Mouse (Mus musculus) neural tube, embryonic 13.5 days (tissue): Measurements from ENCODE around the gene Knstrn. TPM values are rescaled to one million over a fixed set of nuclear protein-coding genes. Genes with fewer than 3 reads are reported as not detected.

Experiments
- ATAC-seq: fragments of 200-750 bp; cut with Nextera tagmentation; 2 replicates; pipeline ENCODE4 v1.8.0; 2017; ENCODE audit warnings: low read depth, mild to moderate bottlenecking, moderate TSS enrichment, moderate library complexity
- H3K27ac ChIP-seq: fragments of 300-500 bp; sonication (generic); replicated peaks from 2 replicates; pipeline ENCODE4 v1.5.1; 2015; ENCODE audit warnings: moderate library complexity, mild to moderate bottlenecking, inconsistent platforms
- H3K27me3 ChIP-seq: fragments of 300-500 bp; sonication (generic); 2 replicates; pipeline ENCODE4 v1.6.1; 2015; ENCODE audit warnings: mild to moderate bottlenecking, inconsistent platforms
- H3K36me3 ChIP-seq: fragments of 300-500 bp; sonication (generic); 2 replicates; pipeline ENCODE4 v1.6.1; 2015; ENCODE audit warnings: mild to moderate bottlenecking, inconsistent platforms
- H3K4me1 ChIP-seq: fragments of 300-500 bp; sonication (generic); replicated peaks from 2 replicates; pipeline ENCODE4 v1.6.1; 2015; ENCODE audit warnings: inconsistent platforms
- H3K4me2 ChIP-seq: fragments of 300-500 bp; sonication (generic); 2 replicates; pipeline ENCODE4 v1.6.1; 2015; ENCODE audit warnings: inconsistent platforms, mild to moderate bottlenecking, moderate library complexity
- H3K4me3 ChIP-seq: fragments of 300-500 bp; sonication (generic); 2 replicates; pipeline ENCODE4 v1.5.1; 2015; ENCODE audit warnings: mild to moderate bottlenecking, inconsistent platforms
- H3K9ac ChIP-seq: fragments of 300-500 bp; sonication (generic); 2 replicates; pipeline ENCODE4 v1.6.1; 2015; ENCODE audit warnings: moderate library complexity, mild to moderate bottlenecking, inconsistent platforms
- H3K9me3 ChIP-seq: fragments of 300-500 bp; sonication (generic); 2 replicates; pipeline ENCODE4 v1.6.1; 2016; ENCODE audit warnings: inconsistent platforms
- WGBS: fragments of 180-500 bp; shearing (Covaris S2); methylation state at CpG from one replicate; pipeline ENCODE4 v1.1.7; 2015; 5-methylcytosine and 5-hydroxymethylcytosine counted together
- polyA plus RNA-seq: library from polyadenylated mRNA; unstranded; fragments of >200 nt; fragmentation: Nextera tagmentation; extraction: Ambion mirVana; gene quantifications from 2 replicates; pipeline ENCODE4 v1.2.1, GENCODE M21; 2015

Knstrn gene
- polyA plus RNA-seq, 1 experiment from 2014 or later = 23.8 TPM

DNA sequence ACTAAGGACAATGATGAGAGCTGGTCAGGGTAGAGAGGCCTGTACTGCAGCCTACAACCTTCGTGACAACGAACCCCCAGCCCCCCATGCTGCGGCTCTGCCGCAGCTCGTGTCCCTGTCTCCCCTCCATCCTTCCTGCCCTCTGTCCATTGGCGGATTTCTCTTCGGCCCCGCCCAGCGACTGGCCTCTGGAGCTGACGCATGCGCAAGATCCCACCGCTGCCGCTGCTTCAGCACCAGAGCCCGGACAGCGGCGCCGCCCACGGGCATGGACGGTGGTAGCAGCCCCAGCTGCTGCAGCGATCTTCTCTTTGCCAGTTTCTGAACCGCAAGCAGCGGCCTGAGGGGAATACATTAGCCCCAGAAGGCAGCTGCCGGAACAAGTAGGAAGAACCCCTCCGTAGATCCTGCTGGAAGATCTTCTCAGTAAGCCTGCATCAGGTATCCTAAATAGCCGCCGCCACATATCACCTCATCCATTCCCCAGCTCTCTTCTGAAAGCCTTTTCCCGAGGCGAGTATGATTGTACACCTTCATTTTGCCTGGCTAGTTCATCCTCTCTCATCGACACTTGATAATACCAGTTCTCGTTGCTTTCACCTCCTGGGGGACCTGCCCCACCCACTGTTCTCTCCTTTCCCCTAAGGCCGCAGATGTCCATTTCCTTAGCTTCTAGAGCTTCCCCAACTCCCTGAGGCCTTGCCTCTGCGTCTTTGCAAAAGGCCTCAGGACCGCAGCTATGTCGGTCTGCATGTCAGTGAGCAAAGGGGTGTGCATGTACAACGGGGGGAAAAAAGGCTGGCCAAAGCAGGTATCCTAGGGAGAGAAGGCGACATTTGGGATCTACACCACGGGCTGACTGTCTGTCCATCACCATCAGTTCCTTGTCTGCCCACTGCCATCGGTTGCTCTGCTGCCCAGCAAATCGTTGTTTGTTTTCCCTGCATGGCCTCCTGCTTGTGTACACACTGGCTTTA lies 34.0 kb upstream of the Knstrn start, which contains the start of gene Disp2:
Disp2 (plus strand) TSS at position 216 of the 977 bp plus-strand sequence.
- H3K4me1 ChIP-seq = peaks cover 21% of the 10 kb centered on the region
- peak within 1 kb of the TSS; percentile 47 for H3K4me3 ChIP-seq
- H3K9ac ChIP-seq = peak within 1 kb of the TSS; percentile 76
- peak; percentile 94 for ATAC-seq
- WGBS = 10% methylated on average over 39 of the region's 39 CpGs
- H3K9me3 ChIP-seq = no peaks in the 10 kb centered on the region
- H3K27me3 ChIP-seq = no peaks in the 10 kb centered on the region
- H3K27ac ChIP-seq = peak within 1 kb of the TSS; percentile 89
- peak within 1 kb of the TSS; percentile 61 for H3K4me2 ChIP-seq
- H3K36me3 ChIP-seq = peaks cover 2% of the 10 kb centered on the region; the same call in 1 of the 2 replicates

- peaks cover 5% of the 10 kb centered on the region for H3K27me3 ChIP-seq
- H3K27ac ChIP-seq = no peak overlapping the region
- H3K4me1 ChIP-seq = peaks cover 21% of the 10 kb centered on the region
- ATAC-seq = no peak
- H3K9ac ChIP-seq = peak overlapping the region; percentile 76
- WGBS = 44% methylated on average over 1 of the region's 1 CpGs
- H3K9me3 ChIP-seq = no peaks in the 10 kb centered on the region
- H3K4me3 ChIP-seq = peak overlapping the region; percentile 47; the same call in 1 of the 2 replicates
- peaks cover 11% of the 10 kb centered on the region for H3K36me3 ChIP-seq
- peak overlapping the region; percentile 61 for H3K4me2 ChIP-seq
These were observed 32.7 kb upstream of the Knstrn start for GRCm38 (mm10) chr2:118781115-118781514.

- Histone ChIP-seq H3K4me1 (peaks cover 21% of the 10 kb centered on the region), H3K4me2 (no peak overlapping the region), H3K4me3 (no peak overlapping the region), H3K27ac (no peak overlapping the region), H3K9me3 (no peaks in the 10 kb centered on the region), H3K27me3 (peaks cover 10% of the 10 kb centered on the region), H3K36me3 (peaks cover 23% of the 10 kb centered on the region), H3K9ac (no peak overlapping the region)
- WGBS = 75% methylated on average over 4 of the region's 4 CpGs
- ATAC-seq = no peak
These were observed 31.5 kb upstream of the Knstrn start for GRCm38 (mm10) chr2:118782303-118782702.

DNA sequence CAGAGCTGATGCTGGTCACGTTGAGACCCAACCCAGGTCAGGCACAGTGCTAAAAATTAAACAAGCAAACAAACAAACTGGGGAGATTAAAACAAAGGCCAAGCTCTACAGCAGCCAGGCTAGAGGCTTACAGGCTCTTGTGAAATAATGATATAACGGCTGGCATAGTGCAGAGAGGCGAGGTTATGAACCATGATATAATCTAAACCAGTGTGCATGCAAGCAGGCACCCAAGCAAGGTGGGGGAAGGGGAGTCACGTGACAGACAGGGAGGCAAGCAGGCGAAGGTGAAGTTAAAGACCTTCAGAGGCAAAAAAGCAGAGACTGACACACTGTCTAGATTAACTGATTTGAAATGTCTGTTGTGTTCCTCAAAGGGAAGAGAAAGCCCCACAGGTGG lies 30.7 kb upstream of the Knstrn start:
- H3K4me1 ChIP-seq = peaks cover 21% of the 10 kb centered on the region
- ATAC-seq = no peak
- H3K27me3 ChIP-seq = peaks cover 18% of the 10 kb centered on the region
- no peak overlapping the region for H3K4me3 ChIP-seq
- H3K9me3 ChIP-seq = no peaks in the 10 kb centered on the region
- no peak overlapping the region for H3K27ac ChIP-seq
- no peak overlapping the region for H3K9ac ChIP-seq
- 61% methylated on average over 5 of the region's 5 CpGs for WGBS
- peaks cover 31% of the 10 kb centered on the region for H3K36me3 ChIP-seq
- no peak overlapping the region for H3K4me2 ChIP-seq

DNA sequence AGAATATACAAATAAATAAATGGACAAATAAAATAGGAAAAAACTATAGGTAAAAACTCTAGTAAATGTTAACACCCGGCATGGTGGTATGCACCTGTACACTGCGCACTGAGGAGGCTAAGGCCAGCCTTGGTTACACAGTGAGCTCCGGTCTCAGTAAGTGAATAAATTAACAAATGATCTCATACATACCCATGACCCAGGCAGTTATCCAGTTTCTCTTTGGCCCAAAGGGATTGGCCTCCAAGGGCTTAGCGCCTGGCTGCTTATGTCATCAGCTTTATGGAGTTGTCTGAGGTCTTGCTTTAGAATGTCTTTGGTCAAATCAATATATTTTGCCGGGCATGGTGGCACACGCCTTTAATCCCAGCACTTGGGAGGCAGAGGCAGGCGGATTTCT lies 30.1 kb upstream of the Knstrn start:
- ATAC-seq = no peak
- WGBS = 91% methylated on average over 7 of the region's 7 CpGs
- Histone ChIP-seq H3K36me3 (peaks cover 35% of the 10 kb centered on the region), H3K27ac (no peak overlapping the region), H3K27me3 (peaks cover 22% of the 10 kb centered on the region), H3K9me3 (no peaks in the 10 kb centered on the region), H3K4me1 (peaks cover 21% of the 10 kb centered on the region), H3K9ac (no peak overlapping the region), H3K4me3 (no peak overlapping the region), H3K4me2 (no peak overlapping the region)

GRCm38 (mm10) chr2:118786525-118786924 lies 27.3 kb upstream of the Knstrn start:
- H3K27me3 ChIP-seq = peaks cover 40% of the 10 kb centered on the region
- no peak overlapping the region for H3K9ac ChIP-seq
- no peak for ATAC-seq
- H3K4me3 ChIP-seq = no peak overlapping the region
- peaks cover 12% of the 10 kb centered on the region for H3K4me1 ChIP-seq
- peaks cover 58% of the 10 kb centered on the region for H3K36me3 ChIP-seq
- H3K4me2 ChIP-seq = no peak overlapping the region
- H3K9me3 ChIP-seq = no peaks in the 10 kb centered on the region
- 84% methylated on average over 5 of the region's 5 CpGs for WGBS
- no peak overlapping the region for H3K27ac ChIP-seq

DNA sequence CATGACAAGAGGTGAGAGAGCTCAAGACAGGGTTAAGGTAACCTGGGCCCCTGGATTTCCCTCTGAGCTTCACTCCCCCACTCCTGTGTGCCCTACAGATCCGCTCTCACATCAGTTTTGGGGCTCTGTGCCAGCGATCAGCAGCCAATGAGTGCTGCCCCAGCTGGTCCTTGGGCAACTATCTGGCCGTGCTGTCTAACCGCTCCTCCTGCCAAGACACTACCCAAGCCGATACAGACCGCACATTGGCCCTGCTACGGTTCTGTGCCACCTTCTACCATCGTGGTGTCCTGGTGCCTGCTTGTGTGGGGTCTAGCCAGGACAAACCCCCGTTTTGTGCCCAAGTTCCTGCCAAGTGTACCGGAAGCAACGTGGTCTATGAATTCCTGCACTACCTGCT lies 24.3 kb upstream of the Knstrn start:
- no peak overlapping the region for H3K9ac ChIP-seq
- H3K4me1 ChIP-seq = peaks cover 12% of the 10 kb centered on the region
- H3K36me3 ChIP-seq = peaks cover 85% of the 10 kb centered on the region
- H3K9me3 ChIP-seq = no peaks in the 10 kb centered on the region
- no peak overlapping the region for H3K4me3 ChIP-seq
- peaks cover 40% of the 10 kb centered on the region for H3K27me3 ChIP-seq
- ATAC-seq = no peak
- no peak overlapping the region for H3K4me2 ChIP-seq
- no peak overlapping the region for H3K27ac ChIP-seq
- WGBS = 82% methylated on average over 11 of the region's 11 CpGs

- Histone ChIP-seq H3K4me1 (peaks cover 12% of the 10 kb centered on the region), H3K27me3 (peaks cover 38% of the 10 kb centered on the region), H3K4me2 (peak overlapping the region; percentile 42), H3K4me3 (no peak overlapping the region), H3K9me3 (no peaks in the 10 kb centered on the region), H3K36me3 (peaks cover 79% of the 10 kb centered on the region), H3K9ac (no peak overlapping the region), H3K27ac (no peak overlapping the region)
- 51% methylated on average over 12 of the region's 12 CpGs for WGBS
- ATAC-seq = peak; percentile 51; the same call in 1 of the 2 replicates
These were observed 23.6 kb upstream of the Knstrn start for GRCm38 (mm10) chr2:118790221-118790550.

DNA sequence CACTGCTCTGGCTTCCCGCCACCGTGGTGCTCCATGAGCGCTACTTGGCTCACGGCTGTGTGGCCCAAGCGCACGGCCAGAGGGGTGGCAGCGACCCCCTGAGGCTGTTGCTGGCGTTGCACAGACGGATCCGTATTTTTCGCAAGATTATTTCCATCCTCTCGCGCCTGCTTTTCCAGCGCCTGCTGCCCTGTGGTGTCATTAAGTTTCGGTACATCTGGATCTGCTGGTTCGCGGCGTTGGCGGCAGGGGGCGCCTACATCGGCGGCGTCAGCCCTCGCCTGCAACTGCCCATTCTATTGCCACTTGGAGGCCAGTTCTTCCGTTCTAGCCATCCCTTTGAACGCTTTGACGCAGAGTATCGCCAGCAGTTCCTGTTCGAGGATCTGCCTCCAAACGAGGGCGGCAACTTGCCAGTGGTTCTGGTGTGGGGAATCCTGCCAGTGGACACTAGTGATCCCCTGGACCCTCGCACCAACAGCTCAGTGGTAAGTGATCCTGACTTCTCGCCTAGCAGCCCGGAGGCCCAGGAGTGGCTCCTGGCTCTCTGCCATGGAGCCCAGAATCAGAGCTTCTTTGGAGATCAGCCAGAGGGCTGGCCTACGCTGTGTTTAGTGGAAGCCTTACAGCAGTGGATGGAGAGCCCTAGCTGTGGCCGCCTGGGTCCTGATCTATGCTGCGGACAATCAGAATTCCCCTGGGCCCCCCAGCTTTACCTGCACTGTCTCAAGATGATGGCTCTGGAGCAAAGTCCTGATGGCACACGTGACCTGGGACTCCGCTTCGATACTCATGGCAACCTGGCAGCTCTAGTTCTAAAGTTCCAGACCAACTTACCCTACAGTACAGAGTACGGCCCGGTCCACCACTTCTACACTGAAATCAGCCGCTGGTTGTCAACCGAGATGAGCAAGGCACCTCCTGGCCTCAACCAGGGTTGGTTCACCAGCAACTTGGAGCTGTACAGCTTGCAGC lies 23.0 kb upstream of the Knstrn start:
- Histone ChIP-seq H3K36me3 (peaks cover 76% of the 10 kb centered on the region), H3K4me3 (no peak overlapping the region), H3K27me3 (peaks cover 37% of the 10 kb centered on the region), H3K27ac (no peak overlapping the region), H3K9me3 (no peaks in the 10 kb centered on the region), H3K9ac (no peak overlapping the region), H3K4me1 (peaks cover 12% of the 10 kb centered on the region), H3K4me2 (peak overlapping the region; percentile 42)
- ATAC-seq = peak; percentile 78
- 26% methylated on average over 44 of the region's 44 CpGs for whole genome bisulfite sequencing

GRCm38 (mm10) chr2:118791591-118792258 lies 22.1 kb upstream of the Knstrn start:
- Histone ChIP-seq H3K4me3 (no peak overlapping the region), H3K9ac (no peak overlapping the region), H3K9me3 (no peaks in the 10 kb centered on the region), H3K27ac (no peak overlapping the region), H3K4me2 (no peak overlapping the region), H3K36me3 (peaks cover 67% of the 10 kb centered on the region), H3K4me1 (peaks cover 12% of the 10 kb centered on the region), H3K27me3 (peaks cover 32% of the 10 kb centered on the region)
- ATAC-seq = no peak
- WGBS = 96% methylated on average over 26 of the region's 26 CpGs

- Histone ChIP-seq H3K4me1 (peaks cover 12% of the 10 kb centered on the region), H3K9me3 (no peaks in the 10 kb centered on the region), H3K4me2 (no peak overlapping the region), H3K27me3 (peaks cover 31% of the 10 kb centered on the region), H3K4me3 (no peak overlapping the region), H3K36me3 (peaks cover 62% of the 10 kb centered on the region), H3K9ac (no peak overlapping the region), H3K27ac (no peak overlapping the region)
- ATAC-seq = no peak
- 85% methylated on average over 4 of the region's 4 CpGs for WGBS
These were observed 21.6 kb upstream of the Knstrn start for GRCm38 (mm10) chr2:118792259-118792613.
